Mouse (Mus musculus) neural tube, embryonic 13.5 days (tissue): ENCODE results near the gene Hoxa9. TPM values are rescaled to one million over a fixed set of nuclear protein-coding genes. Genes with fewer than 3 reads are reported as not detected.
A peak's percentile ranks its signal among the peaks of the same experiment; 100 is the strongest.

Source experiments
- ATAC-seq: fragments of 200-750 bp; cut with Nextera tagmentation; 2 replicates; pipeline ENCODE4 v1.8.0; 2017; ENCODE audit warnings: low read depth, mild to moderate bottlenecking, moderate TSS enrichment, moderate library complexity
- H3K27ac ChIP-seq: fragments of 300-500 bp; sonication (generic); replicated peaks from 2 replicates; pipeline ENCODE4 v1.5.1; 2015; ENCODE audit warnings: moderate library complexity, mild to moderate bottlenecking, inconsistent platforms
- H3K27me3 ChIP-seq: fragments of 300-500 bp; sonication (generic); 2 replicates; pipeline ENCODE4 v1.6.1; 2015; ENCODE audit warnings: mild to moderate bottlenecking, inconsistent platforms
- H3K36me3 ChIP-seq: fragments of 300-500 bp; sonication (generic); 2 replicates; pipeline ENCODE4 v1.6.1; 2015; ENCODE audit warnings: mild to moderate bottlenecking, inconsistent platforms
- H3K4me1 ChIP-seq: fragments of 300-500 bp; sonication (generic); replicated peaks from 2 replicates; pipeline ENCODE4 v1.6.1; 2015; ENCODE audit warnings: inconsistent platforms
- H3K4me2 ChIP-seq: fragments of 300-500 bp; sonication (generic); 2 replicates; pipeline ENCODE4 v1.6.1; 2015; ENCODE audit warnings: inconsistent platforms, mild to moderate bottlenecking, moderate library complexity
- H3K4me3 ChIP-seq: fragments of 300-500 bp; sonication (generic); 2 replicates; pipeline ENCODE4 v1.5.1; 2015; ENCODE audit warnings: mild to moderate bottlenecking, inconsistent platforms
- H3K9ac ChIP-seq: fragments of 300-500 bp; sonication (generic); 2 replicates; pipeline ENCODE4 v1.6.1; 2015; ENCODE audit warnings: moderate library complexity, mild to moderate bottlenecking, inconsistent platforms
- H3K9me3 ChIP-seq: fragments of 300-500 bp; sonication (generic); 2 replicates; pipeline ENCODE4 v1.6.1; 2016; ENCODE audit warnings: inconsistent platforms
- WGBS: fragments of 180-500 bp; shearing (Covaris S2); methylation state at CpG from one replicate; pipeline ENCODE4 v1.1.7; 2015; 5-methylcytosine and 5-hydroxymethylcytosine counted together
- polyA plus RNA-seq: library from polyadenylated mRNA; unstranded; fragments of >200 nt; fragmentation: Nextera tagmentation; extraction: Ambion mirVana; gene quantifications from 2 replicates; pipeline ENCODE4 v1.2.1, GENCODE M21; 2015

Hoxa9 gene
- polyA plus RNA-seq, 1 experiment from 2014 or later, result 130 TPM

GRCm38 (mm10) chr6:52215070-52215469 lies 15.8 kb downstream of the Hoxa9 start:
- H3K4me2 ChIP-seq, result peak overlapping the region; percentile 97
- ATAC-seq, result no peak
- peak overlapping the region; percentile 100 for H3K27ac ChIP-seq
- no peaks in the 10 kb centered on the region for H3K36me3 ChIP-seq
- WGBS, result 14% methylated on average over 3 of the region's 3 CpGs
- H3K9ac ChIP-seq, result peak overlapping the region; percentile 100
- no peaks in the 10 kb centered on the region for H3K27me3 ChIP-seq
- H3K4me3 ChIP-seq, result peak overlapping the region; percentile 96
- H3K9me3 ChIP-seq, result no peaks in the 10 kb centered on the region
- H3K4me1 ChIP-seq, result peaks cover 67% of the 10 kb centered on the region

GRCm38 (mm10) chr6:52214271-52214670 lies 16.6 kb downstream of the Hoxa9 start:
- no peak for ATAC-seq
- WGBS, result 7% methylated on average over 5 of the region's 5 CpGs
- H3K9ac ChIP-seq, result peak overlapping the region; percentile 100
- no peaks in the 10 kb centered on the region for H3K27me3 ChIP-seq
- H3K4me3 ChIP-seq, result peak overlapping the region; percentile 96
- no peaks in the 10 kb centered on the region for H3K9me3 ChIP-seq
- H3K4me1 ChIP-seq, result peaks cover 67% of the 10 kb centered on the region
- H3K4me2 ChIP-seq, result peak overlapping the region; percentile 97
- H3K36me3 ChIP-seq, result no peaks in the 10 kb centered on the region
- peak overlapping the region; percentile 100 for H3K27ac ChIP-seq

GRCm38 (mm10) chr6:52213119-52213986 lies 17.5 kb downstream of the Hoxa9 start, which contains the start of the genes Hoxa3 and Gm28308:
Gene Hoxa3 (minus strand): TSS chr6:52213336.
Gene Gm28308 (minus strand): TSS chr6:52213339.
- peak; percentile 71 for ATAC-seq
- Histone ChIP-seq H3K27ac (peak within 1 kb of the TSS; percentile 100), H3K27me3 (no peaks in the 10 kb centered on the region), H3K4me3 (peak within 1 kb of the TSS; percentile 96), H3K9ac (peak within 1 kb of the TSS; percentile 100), H3K36me3 (no peaks in the 10 kb centered on the region), H3K9me3 (no peaks in the 10 kb centered on the region), H3K4me2 (peak within 1 kb of the TSS; percentile 97), H3K4me1 (peaks cover 65% of the 10 kb centered on the region)
- 3% methylated on average over 38 of the region's 38 CpGs for WGBS

- Histone ChIP-seq H3K27me3 (no peaks in the 10 kb centered on the region), H3K4me3 (peak overlapping the region; percentile 96), H3K4me1 (peaks cover 65% of the 10 kb centered on the region), H3K9me3 (no peaks in the 10 kb centered on the region), H3K36me3 (no peaks in the 10 kb centered on the region), H3K4me2 (peak overlapping the region; percentile 97), H3K27ac (peak overlapping the region; percentile 100), H3K9ac (peak overlapping the region; percentile 100)
- peak; percentile 29; the same call in 1 of the 2 replicates for ATAC-seq
- WGBS, result 1% methylated on average over 22 of the region's 22 CpGs
Observed at GRCm38 (mm10) chr6:52212556-52213118, 18.3 kb downstream of the Hoxa9 start.

DNA sequence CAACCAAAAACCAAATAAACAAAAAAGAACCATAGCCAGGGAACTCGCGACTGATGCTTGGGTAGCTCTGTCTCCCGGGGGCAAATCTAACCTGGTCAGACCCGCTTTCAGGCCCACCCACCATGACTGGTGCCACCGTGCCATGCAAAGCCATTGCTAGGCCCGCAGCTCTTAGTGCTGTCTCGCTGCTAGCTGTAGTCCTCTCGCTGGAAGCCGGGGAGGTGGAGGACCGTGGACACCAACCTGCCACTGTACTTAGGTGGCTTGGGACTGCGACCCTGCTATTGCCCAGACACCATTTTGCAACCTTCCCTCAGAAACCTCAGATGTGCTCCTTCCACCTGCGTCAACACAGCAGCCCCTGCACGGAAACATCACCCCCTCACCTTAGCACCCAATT lies 18.9 kb downstream of the Hoxa9 start:
- H3K27me3 ChIP-seq, result no peaks in the 10 kb centered on the region
- peak overlapping the region; percentile 97 for H3K4me2 ChIP-seq
- under 1% methylated on average over 13 of the region's 13 CpGs for WGBS
- ATAC-seq, result no peak
- peak overlapping the region; percentile 100 for H3K27ac ChIP-seq
- H3K9ac ChIP-seq, result peak overlapping the region; percentile 100
- H3K4me1 ChIP-seq, result peaks cover 70% of the 10 kb centered on the region
- H3K36me3 ChIP-seq, result no peaks in the 10 kb centered on the region
- H3K9me3 ChIP-seq, result no peaks in the 10 kb centered on the region
- H3K4me3 ChIP-seq, result peak overlapping the region; percentile 96

DNA sequence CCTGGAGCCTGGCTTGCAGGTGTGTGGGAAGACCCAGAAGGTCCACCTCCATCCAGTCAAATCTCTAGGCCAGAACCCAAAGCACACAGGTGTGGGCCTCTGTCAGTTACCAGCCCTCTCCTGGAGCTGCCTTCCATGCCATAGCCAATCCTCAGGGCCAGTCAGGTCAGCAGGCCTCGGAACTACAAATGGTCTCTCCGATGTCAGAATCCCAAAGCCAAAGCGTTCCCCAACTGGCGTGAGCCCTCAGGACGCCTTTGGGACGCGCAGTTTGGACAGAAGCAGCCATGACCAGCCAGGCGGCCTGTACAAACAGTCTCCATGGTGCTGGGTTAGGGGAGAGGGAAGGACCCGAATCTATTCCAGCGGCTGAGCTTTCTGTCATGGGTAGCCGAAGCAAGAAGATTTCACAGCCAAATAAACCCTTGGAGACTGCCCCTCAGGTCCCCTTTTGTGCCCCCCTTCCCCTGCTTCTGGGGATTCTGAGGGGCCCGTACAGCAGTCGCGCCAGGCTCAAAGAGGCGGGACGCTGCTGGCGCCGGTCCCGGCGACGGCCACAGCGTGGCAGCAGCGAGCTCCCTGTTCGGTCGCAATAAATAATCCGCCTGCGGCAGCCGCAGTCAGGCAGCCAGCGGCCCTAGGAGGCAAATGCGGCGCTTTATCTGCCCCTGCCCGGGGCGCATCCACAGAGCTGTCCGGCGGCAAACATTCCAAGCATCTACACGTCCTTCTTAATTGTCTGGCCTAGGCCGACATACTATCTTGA lies 19.5 kb downstream of the Hoxa9 start:
- peak; percentile 24; the same call in 1 of the 2 replicates for ATAC-seq
- Histone ChIP-seq H3K4me1 (peaks cover 76% of the 10 kb centered on the region), H3K4me2 (peak overlapping the region; percentile 97), H3K27me3 (no peaks in the 10 kb centered on the region), H3K9me3 (no peaks in the 10 kb centered on the region), H3K9ac (peak overlapping the region; percentile 100), H3K4me3 (peak overlapping the region; percentile 96), H3K27ac (peak overlapping the region; percentile 100), H3K36me3 (0 out of 2 replicates have a peak, but pooled peaks cover 4% of the 10 kb centered on the region)
- 1% methylated on average over 37 of the region's 37 CpGs for WGBS

DNA sequence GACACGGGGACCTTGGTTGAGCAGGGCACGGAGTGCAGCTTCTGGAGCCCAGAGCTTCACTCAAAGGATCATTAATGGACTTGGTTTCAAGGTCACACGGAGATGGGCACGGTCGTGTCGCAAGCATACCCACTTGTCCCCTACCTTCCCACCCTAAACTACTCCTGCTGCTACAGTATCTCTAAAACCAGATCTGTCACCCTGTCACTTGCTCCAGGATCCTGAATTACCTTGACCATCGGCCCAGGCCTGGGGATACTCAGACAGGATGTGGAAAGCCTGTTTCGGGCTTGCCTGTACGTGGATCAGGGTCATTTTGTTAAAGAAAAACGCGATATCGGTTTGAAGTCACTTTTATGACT lies 21.2 kb downstream of the Hoxa9 start:
- peak overlapping the region; percentile 100 for H3K9ac ChIP-seq
- H3K4me2 ChIP-seq, result peak overlapping the region; percentile 97
- under 1% methylated on average over 12 of the region's 12 CpGs for WGBS
- no peaks in the 10 kb centered on the region for H3K9me3 ChIP-seq
- H3K36me3 ChIP-seq, result peaks cover 21% of the 10 kb centered on the region
- peak overlapping the region; percentile 96 for H3K4me3 ChIP-seq
- ATAC-seq, result no peak
- no peaks in the 10 kb centered on the region for H3K27me3 ChIP-seq
- H3K27ac ChIP-seq, result peak overlapping the region; percentile 100
- H3K4me1 ChIP-seq, result peaks cover 76% of the 10 kb centered on the region

- H3K4me3 ChIP-seq, result peak overlapping the region; percentile 96
- H3K9ac ChIP-seq, result peak overlapping the region; percentile 100
- H3K36me3 ChIP-seq, result peaks cover 25% of the 10 kb centered on the region
- H3K27ac ChIP-seq, result peak overlapping the region; percentile 100
- ATAC-seq, result no peak
- H3K4me1 ChIP-seq, result peaks cover 76% of the 10 kb centered on the region
- peak overlapping the region; percentile 97 for H3K4me2 ChIP-seq
- H3K9me3 ChIP-seq, result no peaks in the 10 kb centered on the region
- H3K27me3 ChIP-seq, result no peaks in the 10 kb centered on the region
- WGBS, result 4% methylated on average over 18 of the region's 18 CpGs
Observed at GRCm38 (mm10) chr6:52208868-52209684, 21.8 kb downstream of the Hoxa9 start.

- peak within 1 kb of the TSS; percentile 100 for H3K27ac ChIP-seq
- H3K4me2 ChIP-seq, result peak within 1 kb of the TSS; percentile 97
- no peaks in the 10 kb centered on the region for H3K27me3 ChIP-seq
- H3K36me3 ChIP-seq, result peaks cover 33% of the 10 kb centered on the region
- H3K9ac ChIP-seq, result peak within 1 kb of the TSS; percentile 100
- H3K4me1 ChIP-seq, result peaks cover 79% of the 10 kb centered on the region
- no peaks in the 10 kb centered on the region for H3K9me3 ChIP-seq
- H3K4me3 ChIP-seq, result peak within 1 kb of the TSS; percentile 96
- no peak for ATAC-seq
- WGBS, result under 1% methylated on average over 47 of the region's 47 CpGs
Observed at GRCm38 (mm10) chr6:52208072-52208867, 22.6 kb downstream of the Hoxa9 start, which contains the start of gene Hoxa6. Gene Hoxa6 (minus strand): TSS chr6:52208722.

DNA sequence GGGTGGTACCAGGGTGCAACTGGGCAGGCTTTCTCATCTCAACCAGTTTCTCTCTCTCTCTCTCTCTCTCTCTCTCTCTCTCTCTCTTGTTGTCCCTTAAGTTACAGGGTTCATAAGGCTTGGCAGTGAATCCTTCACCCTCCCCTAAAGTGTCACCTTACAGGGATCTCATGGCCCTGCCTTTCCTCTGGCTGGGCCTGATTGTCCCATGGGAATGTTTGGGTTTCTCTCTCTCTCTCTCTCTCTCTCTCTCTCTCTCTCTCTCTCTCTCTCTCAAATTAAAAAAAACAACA lies 23.3 kb downstream of the Hoxa9 start:
- peak overlapping the region; percentile 100 for H3K27ac ChIP-seq
- H3K36me3 ChIP-seq, result peaks cover 39% of the 10 kb centered on the region
- peak overlapping the region; percentile 100 for H3K9ac ChIP-seq
- no peaks in the 10 kb centered on the region for H3K27me3 ChIP-seq
- H3K4me2 ChIP-seq, result peak overlapping the region; percentile 97
- peaks cover 85% of the 10 kb centered on the region for H3K4me1 ChIP-seq
- peak overlapping the region; percentile 96 for H3K4me3 ChIP-seq
- no peak for ATAC-seq
- H3K9me3 ChIP-seq, result no peaks in the 10 kb centered on the region
